Mouse (Mus musculus) layer of hippocampus, postnatal 36 days (tissue): Measurements from ENCODE around the gene Ndufa7. TPM values are rescaled to one million over a fixed set of nuclear protein-coding genes. Genes with fewer than 3 reads are reported as not detected.
A peak's percentile ranks its signal among the peaks of the same experiment; 100 is the strongest.

ENCODE experiments used
- DNase-seq, 2 experiments: peaks; one replicate each; pipeline ENCODE4 v3.0.0; 2022
- total RNA-seq, 2 experiments: library from RNA; stranded (reverse); gene quantifications; 2 replicates each; pipeline ENCODE4 v1.2.3; 2021

Ndufa7 gene
- 100 to 1,000 TPM; 207 to 228 TPM for total RNA-seq

DNA sequence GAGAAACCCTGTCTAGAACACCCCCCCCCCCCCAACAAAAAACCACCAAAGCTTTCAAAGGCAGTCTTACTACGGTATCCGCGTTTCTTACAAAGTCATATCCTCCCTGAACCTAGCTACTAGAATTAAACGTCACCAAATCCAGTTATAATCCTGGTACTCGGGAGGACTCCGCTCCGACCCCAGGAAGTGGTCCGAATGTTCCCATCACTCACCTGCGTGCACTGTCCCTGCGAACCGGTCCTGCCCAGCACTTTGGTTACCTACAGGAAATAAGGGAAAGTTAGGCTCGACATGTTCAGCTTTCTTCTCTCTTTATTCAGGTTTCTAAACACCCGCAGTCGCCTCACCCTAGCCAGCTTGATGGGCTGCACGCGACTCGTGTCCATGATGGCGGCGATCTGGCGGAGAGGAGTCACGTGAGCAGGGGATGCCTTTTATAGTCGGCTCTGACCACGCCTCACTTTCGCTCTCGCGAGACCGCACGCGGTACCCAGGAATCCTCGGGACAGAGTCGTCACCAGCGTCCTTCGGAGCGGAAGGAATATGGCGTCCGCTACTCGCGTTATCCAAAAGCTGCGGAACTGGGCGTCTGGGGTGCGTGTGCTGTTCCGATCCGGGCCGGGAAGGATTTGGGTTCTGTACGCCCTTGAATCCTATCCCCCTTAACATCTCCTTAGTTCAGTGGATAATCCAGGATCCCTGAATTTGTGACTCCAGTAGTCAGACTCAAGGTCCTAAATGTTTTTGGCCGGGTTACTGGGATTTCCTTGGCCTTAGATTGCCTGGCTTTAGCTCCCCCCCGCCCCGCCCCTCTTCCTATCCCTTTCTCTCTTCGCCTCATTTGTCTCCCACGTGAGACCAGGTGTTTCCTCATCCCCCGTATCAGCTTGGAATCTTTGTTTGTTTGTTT lies at the start of gene Ndufa7, which contains the start of gene Rps28:
TSS of gene Ndufa7 (plus strand) at position 489 of the 913 bp plus-strand sequence.
TSS of gene Rps28 (minus strand) at position 479 of the 913 bp plus-strand sequence.
- DNase-seq: peak; percentile 98

DNA sequence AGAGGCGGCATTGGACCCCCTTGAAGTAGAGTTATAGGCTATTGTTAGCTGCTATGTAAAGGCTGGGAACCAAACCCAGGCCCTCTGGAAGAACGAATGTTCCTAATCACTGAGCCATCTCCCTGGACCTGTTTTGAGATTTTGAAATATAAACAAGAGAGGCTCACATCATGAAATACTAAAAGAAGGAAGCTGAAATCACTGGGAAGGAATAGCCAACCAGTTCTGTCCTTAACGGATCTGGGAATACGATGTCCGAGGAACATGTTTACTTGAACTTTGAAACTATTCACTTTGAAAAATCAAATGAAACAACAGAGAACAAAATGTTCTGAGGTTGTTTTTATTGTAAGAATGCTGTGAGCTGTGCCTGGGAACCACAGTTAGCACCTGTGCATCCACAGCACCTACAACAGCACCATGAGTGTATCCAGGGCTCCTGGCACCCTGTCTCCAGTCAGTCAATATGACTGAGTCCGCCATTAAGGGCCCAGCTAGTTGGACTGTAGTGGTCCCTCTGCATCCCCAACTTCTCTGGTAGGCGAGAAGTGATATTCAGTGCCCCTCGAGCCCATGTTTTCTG lies 49.7 kb upstream of the Ndufa7 start:
- no peak for DNase-seq

DNA sequence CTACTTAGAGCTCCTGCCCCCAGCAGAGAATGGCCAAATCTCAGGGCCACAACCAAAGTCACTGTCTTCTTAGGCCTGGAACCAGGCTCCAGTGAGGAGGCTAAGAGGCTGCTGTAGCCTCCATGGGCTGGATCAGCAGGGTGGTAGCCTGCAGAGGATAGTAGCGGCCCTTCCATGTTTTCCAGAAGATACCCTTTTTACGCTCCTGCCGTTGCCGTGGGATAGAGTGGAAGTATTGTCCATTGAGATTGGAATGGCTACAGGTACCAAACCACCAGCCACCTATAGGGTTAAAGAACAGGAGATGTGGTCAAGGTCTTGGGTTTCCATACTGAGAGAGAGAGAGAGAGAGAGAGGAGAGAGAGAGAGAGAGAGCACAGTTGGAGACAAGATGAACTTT lies 49.1 kb upstream of the Ndufa7 start:
- DNase-seq: no peak

DNA sequence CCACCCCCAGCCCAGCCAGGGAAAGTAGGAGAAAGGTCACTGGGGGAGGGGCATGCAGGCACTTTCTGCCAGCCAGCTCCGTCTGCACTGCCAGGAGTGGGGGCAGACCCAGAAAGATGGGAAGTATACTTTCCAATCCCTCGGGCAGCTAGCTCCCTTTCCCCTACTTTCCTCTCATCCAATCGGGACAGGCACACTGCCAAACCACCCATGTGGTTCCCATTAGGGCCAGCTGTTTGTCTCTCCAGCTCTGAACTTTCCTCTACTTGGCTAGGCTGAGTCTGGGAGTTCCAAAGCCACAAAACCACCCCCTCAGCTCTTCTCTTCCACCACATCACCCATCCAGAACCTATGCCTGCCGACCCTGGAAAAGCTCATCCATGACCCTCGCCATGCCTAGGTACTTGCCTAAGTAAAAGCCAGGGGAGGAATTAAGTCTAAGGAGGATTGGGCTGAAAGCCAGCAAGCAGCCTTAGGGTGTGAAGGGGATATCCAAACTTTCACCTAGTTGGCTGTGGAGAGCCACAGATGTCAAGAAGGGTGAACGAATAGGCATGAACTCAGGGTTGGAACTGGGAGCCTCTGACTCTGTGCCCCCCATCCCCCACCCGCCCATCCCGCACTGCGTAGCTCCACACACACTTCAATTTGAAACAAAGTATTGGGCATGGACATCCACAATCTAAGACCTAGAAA lies 45.0 kb upstream of the Ndufa7 start:
- DNase-seq: peak; percentile 85 to 87

DNA sequence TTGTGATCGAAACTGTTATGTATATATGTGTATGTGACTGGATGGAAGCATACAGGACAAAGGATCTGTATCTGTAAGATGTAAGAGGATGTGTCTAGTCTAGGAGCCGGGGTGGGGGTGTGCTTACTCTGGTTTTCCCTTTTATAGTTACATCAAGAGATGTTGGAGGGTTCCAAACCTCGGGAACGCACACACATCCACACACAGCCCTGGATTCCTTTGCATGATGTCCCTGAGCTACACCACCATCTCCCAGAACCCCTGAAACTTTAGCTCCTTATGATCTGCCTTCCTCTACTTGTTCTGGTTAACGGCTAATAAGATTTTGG lies 44.4 kb upstream of the Ndufa7 start:
- no peak for DNase-seq

DNA sequence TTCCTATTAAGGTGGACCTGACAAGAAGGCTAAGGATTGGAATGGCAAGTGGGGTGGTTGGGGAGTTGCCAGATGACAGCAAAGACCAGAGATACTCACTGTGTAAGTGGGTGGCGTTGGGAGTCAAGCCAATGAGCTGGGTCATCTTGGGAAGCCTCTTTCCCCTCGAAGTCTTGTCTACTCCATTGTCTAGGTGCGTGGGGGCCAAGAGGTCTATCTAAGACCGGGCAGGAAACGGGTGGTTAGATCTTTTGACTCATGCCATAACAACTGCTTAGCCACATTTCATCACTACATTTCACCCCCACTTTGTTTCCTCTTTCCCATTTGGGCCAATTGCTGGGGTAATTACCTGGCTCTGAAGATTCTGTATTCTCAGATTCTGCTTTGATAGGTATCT lies 43.9 kb upstream of the Ndufa7 start:
- no peak for DNase-seq

DNA sequence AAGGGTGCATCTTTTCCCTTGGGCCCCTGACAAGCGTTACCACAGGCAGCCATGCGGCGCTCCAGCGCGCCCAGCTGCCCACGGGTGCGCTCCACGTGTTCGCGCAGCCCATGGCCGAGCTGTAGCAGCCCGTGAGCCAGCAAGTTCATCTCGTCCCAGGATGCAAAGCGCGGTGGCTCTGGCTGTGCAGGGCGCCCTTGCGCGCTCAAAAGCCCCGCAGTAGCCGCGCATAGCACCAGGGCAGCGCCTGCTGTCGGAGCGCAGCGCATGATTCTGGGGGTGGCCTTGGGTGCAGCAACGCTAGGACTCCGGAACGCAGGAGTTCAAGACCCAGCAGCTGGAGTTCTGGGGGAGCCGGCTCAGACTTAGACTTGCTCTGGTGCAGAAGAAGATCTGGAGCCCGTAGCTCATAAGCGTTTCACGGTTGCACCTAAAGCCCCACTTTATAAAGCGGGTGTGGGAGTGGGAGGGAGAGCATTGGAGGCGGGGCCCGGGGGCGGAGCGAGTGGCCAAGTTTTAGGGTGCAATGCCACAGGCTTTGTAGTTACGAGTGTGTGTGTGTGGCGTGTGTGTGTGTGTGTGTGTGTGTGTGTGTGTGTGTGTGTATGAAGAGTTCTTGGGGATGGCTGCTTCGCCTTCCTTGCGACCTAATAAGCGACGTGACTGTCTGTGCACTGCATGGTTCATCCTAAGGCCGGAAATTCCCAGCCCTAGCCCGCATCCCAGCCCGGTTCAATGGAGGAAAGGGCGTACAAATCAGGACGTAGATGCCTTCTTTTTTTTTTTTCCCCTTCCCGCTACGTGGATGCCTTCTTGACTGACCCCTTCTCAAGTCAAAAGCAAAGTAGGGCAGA lies 43.0 kb upstream of the Ndufa7 start, which contains the start of gene Angptl4:
TSS of gene Angptl4 (minus strand) at position 707 of the 854 bp plus-strand sequence.
- DNase-seq: peak; percentile 34 to 59

DNA sequence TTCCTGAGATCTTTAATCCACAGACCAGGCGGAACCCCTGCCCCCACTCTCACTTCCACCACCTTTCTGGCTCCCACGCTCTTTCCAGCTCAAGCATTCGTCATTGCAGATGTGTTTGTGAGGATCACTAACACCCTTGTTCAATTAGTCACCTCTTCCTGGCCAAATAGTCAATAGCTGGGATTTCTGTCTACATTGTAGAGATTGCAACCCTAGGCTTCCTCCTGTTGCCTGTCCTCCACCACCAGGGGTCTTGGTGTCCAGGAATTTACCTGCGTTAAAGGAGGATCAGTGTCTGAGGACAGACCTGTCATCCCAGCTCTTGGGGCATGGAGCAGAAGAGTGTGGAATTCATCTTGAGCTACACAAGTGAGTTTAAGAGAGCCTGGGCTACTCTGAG lies 42.3 kb upstream of the Ndufa7 start:
- DNase-seq: no peak

DNA sequence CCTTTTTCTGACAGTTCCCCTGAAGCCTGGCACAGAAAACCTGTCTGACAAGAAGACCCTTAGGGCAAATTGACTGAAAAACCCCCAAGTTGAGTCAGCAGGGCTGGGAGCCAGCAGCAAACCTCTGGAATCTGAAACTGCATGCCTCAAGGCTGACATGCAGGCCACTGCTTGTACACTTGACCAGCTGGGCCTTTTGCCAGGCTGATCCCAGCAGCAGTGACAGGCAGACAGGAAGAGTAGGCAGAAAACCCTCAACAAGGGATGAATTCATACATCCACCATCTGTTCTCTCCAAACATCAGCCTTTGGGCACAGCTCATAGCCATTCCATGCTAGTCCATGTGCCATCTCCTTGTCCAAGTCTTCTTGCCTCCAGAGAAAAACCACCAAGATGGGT lies 41.0 kb upstream of the Ndufa7 start:
- DNase-seq: no peak

DNA sequence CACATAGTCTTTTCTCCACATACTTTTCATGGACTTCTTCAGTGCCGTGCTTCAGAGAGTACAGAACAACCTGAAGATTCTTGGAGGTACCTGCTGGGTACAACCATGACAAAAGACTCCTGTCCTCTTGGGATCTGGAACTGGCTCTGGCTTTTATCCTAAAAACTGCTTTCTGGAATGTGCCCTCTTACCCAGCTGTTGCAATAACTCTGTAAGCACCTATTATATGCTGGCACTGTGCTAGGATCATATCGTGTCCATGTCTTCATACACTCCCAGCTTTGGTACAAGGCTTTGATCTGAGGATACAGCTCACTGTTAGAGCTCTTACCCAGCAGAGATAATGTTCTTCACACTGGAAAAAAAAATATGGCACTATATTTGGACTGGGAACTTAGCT lies 39.4 kb upstream of the Ndufa7 start:
- no peak for DNase-seq

DNA sequence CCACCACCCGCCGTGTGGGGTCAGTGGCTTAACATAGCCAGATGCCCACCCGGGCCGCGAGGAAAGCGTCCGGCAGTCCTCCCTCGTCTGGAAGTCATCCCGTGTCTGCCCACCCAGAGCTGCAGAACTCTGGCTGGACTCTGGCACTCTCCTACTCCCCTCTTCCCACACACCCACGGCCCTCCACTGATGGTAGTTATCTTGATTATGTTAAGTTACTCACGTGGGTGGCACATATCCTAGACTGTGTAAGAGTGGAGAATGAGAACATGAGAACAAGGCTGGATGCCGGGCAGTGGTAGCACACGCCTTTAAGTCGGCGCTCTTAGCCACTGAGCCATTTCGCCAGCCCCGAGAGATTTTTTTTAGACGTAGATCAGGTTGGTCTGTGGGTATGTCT lies 38.0 kb upstream of the Ndufa7 start:
- no peak for DNase-seq

DNA sequence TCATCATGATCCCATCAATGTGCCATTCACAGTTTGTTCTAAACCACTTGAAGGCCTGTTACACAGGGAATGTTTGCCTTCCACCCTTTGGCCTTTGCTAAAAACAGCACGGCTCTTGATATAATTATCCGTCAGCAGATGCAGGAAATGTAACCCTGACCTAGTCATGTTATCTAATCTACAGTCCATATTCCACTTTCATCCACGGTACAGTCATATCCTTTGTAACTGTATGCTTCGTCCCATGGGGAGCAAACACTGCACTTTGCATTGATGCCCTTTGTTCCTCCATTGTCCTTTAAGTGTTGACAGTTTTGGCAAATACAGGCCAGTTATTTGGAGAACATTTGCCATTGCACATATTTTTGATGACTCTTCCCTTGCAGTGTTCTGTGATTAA lies 35.6 kb upstream of the Ndufa7 start:
- DNase-seq: no peak

DNA sequence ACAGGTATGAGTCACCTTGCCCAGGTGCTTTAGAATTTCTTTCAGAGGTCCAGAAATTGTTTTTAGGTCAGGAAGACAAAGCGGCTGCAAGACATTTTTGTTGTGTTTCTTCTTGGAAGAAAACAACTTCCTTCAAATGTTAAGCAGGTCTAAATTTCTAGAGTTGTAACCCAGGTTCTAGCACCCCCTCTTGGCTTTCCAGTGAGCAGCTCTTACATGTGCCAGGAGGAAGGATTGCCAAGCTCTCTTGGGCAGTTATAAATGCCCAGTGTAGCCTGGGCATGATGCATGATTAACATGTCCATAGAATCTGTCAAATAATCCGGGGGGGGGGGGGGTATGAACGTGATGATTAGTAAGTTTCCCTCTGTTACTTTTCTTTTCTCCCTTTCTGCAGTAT lies 26.1 kb upstream of the Ndufa7 start:
- DNase-seq: no peak

DNA sequence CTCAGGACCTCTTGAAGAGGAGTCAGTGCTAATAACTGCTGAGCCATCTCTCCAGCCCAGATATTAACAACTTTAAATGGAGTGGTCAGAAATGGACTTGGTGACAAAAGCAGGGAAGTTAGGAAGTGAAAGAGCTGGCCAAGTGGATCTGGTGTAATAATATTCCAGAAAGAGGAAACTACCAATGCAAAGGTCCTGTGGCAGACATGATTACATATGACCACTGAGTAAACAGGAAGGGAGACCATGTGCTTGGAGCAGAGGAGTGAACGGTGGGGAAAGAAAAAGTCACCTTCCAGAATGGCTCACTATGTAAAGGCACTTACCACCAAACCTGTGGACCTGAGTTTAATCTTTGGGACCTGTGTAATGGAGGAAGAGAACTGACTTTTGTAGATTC lies 25.1 kb upstream of the Ndufa7 start:
- DNase-seq: no peak

DNA sequence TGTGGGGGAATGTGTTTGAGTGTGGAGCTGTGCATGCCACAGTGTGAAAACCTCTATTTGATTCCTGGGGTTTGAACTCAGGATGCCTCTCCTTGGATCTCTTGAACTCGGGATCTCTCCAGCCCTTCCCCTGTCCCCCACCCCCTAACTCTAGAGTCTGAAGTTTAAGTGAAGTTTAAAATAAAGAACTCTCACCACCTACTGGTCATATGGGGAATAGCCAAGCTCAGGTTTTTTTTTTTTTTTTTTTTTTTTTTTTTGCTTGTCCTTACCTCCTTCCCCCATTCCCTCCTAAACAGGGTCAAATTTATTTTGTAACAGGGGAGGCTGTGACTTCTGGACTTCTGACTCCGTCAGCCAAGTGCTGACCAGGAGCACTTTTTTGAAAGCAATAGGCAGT lies 22.2 kb upstream of the Ndufa7 start:
- DNase-seq: no peak

DNA sequence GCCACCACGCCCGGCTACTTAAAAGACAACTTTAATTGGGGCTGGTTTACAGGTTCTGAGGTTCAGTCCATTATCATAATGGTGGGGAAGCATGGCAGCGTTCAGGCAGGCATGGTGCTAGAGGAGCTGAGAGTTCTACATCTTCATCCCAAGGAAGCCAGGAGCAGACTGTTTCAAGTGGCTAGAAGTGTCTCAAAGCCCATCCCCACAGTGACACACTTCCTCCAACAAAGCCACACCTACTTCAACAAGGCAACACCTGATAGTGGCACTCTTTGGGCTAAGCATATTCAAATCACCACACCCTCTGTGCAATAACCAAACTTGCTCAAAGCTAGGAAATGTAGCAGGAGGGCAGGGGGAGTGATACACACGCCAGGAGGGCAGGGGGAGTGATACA lies 20.2 kb upstream of the Ndufa7 start:
- DNase-seq: no peak

DNA sequence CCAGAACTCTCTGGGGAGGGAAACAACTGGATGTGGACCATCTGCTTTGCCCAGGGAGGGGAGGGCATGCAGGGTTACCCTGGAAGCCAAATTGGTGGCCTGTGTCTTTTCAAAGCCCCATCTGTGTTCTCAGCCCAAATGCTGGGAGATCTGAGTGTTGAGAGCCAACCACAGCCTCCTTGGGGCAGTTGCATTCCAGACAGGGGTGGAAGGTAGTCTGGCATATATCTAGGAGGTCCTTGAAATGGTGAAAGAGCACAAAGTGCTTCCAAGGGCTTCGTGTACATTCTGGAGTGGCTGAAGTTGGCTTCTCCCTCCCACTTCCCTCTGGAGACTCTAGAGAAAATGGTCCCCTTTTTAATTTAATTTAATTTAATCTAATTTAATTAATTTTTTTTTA lies 19.6 kb upstream of the Ndufa7 start:
- DNase-seq: no peak

DNA sequence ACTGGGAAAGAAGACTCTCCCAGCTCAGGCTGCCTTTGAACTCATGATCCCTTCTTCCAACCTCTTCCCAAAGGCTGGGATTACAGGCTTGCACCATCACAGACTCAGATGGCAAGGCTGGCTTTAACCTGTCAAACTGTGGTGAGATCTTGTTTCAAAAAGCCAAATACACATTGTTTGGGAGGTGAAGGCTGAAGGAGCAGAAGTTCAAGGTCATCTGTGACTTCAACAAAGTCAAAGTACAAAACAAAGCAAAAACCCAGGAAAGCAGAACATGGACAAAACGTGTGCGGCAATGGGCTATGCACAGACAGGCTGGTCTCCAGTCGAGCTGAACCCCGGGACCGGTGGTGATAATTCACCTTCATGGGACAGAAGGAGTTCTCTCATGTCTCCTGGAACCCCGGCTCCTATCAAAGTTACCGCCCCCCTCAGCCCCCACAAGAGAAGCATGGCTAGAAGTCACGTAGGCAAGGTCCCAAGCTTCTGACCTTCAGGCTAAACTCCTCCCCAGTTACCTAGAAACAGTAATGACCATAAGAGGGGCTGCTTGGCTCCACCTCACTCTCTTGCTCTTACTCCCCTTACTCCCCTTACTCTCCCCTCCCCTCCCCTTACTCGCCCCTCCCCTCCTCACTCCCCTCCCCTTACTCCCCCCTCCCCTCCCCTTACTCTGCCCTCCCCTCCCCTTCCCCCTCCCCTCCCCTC lies 17.0 kb upstream of the Ndufa7 start:
- no peak for DNase-seq

DNA sequence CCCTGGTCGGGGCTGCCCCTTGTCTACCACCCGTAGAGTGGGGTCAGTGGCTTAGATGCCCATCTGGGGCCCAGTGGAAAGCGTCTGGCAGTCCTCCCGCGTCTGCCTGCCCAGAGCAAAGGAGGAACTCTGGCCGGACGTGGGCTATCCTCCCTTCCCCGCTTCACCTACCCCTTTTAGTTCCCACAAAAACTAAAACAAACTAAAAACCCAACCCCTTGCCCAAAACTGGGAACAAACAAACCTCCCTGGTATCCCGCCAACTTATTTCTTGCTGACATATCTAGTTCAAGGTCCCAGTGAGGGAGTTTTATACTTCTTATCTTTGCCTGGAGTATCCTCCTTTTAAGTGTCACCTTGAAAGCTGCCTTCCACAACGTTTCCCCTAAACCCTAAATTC lies 16.2 kb upstream of the Ndufa7 start:
- DNase-seq: no peak

DNA sequence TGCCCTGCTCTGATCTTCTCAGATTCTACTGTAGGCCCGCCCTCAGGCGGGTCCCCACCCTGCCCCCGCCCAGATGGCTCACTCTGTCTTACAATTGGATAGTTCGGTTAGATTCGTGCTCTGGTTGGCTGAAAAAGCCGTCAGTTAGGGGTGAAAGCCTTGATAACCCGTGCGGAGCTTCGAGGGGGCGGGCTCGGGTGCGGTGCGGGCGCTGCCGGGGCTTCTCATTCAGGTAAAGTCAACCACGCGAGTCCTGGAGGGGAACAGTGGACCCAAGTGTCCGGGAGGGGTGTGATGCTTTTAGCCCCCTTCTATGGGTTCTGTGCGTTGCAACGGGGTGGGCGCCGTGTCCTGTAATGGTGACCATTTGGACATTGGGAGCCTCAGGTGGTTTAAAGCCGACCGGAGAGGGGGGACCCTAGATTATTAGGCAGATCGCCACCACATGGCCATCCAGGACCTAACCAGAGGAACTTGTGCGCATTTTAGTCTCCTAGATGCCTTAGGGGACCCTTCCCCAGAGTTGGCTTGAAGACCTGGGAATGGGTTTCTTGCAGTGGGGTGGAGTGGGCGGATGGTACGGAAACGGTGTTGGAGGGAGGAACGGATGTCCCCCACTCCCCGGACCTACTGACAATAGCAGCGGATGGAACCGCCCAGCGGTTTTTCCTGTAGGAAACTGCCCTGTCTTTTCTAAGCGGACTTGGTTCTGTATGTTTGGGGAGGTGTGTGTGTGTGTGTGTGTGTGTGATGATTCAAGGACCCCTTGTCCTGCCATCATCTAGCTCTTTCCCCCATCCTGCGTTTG lies 13.8 kb upstream of the Ndufa7 start, which contains the start of gene Kank3:
TSS of gene Kank3 (plus strand) at position 186 of the 808 bp plus-strand sequence.
- peak; percentile 87 to 91 for DNase-seq

DNA sequence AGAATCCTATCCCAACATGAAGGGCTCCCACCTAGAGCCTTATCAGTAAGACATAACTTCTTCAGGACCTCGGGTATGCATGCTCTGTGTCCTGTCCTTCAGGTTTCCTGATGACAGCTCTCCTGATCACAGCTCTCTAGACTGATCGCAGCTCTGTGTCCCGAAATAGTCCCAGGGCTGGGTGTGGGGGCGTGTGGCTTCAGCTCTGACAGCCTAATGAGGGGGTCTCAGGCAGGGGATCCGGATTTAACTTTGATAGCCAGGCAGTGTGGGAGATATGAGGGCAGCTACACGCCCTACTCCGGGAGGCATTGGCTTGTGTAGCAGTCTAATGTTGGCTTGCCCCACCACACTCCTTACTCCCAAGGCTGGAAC lies 13.2 kb upstream of the Ndufa7 start:
- DNase-seq: no peak
